Mouse (Mus musculus) ZHBTc4 (cell line): Measurements from ENCODE around the gene Ablim2.

ENCODE experiments used
- DNase-seq: peaks from one replicate; pipeline ENCODE4 v3.0.0-alpha.2; 2011; ENCODE audit warnings: low read depth, low spot score

The Ablim2 gene

DNA sequence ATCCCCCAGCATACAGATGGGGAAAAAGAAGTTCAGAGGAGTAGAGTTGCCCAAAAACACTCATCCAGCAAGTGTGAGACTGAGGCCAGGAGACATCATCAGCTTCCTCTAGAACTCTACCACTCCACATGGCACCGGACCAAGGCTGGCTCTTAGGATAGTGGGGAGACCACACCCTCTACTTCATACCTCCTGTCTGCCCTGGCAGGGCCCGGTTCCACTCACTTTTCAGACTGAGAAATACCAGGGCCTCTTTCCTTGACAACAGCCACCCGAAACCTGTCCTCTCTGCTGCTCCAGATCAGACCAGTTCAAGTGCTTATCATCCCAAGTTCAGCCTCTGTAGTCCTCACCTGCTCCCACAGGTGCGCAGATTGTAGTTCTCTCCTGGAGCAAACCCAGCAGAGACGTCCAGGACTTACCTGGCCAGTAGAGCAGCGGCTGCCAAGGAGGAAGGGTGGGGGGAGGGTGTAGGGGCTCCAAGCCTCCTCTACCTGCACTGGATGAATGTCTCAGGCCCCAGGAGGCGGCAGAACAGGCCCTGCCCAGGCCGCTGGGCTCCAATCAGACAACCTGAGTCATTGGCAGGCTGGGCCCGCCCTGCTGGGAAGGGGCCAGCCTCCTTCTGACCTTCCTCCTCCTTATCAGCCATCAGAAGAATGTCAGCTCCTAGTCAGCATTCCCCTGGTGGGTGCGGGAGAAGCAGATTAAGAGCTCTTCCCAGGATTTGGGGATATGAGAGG, 18.0 kb upstream of the Ablim2 start, which contains the start of gene Sh3tc1:
Sh3tc1 (minus strand) TSS at position 452 of the 743 bp plus-strand sequence.
- DNase-seq = peak; percentile 93

DNA sequence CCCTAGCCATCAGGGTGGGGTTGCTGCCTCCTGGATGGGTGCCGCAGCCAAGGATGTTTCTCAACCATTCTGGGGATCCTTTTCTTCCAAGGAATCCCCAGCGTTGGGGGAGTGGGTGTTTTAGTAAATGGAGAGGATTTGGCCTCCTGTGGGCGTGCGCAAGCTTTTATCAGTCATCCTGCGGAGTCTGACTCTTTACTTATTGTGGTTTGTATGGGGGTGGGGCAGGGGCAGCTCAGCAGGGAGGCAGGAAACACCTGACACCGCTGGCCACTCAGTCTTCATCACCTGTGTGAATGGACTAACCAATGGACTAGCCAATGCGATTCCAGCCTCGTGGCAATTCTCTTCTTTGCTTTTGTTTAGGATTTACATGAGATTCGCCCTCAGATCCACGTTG, 17.0 kb upstream of the Ablim2 start:
- DNase-seq = no peak

GRCm38 (mm10) chr5:35741225-35741820, 16.4 kb upstream of the Ablim2 start:
- peak; percentile 59 for DNase-seq

DNA sequence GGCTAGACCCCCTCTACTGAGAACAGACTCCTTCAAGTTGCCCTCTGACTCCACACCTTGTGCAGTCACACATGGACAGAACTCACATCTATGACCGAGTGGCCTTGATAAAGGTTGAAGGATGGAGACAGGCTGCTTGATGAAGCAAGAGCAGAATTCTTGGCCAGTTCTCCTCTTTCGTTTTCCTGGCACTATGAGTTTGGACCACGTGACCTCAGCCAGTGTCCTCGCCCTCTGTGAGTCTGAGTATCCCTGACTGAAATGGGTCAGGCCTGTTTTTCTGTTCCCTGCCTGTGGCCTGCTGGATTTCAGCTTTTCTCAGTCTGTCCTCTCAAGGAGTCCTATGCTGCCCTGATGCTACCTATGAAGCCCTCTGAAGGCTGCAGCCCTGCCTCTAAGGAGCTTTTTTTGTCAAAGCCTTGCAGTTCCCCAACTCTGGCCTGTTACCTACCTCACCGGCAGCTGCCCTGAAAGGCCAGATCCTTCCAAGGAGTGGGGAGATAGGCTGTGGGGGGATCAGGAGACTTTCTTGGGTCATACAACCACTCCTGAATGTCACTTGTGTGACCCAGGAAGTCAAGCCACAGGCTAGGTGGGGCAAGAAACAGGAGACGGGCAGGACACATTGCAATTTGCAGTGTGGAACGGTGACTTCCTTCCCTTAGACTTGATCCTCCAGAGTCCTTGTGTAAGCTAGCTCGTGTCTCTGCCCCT, 14.3 kb upstream of the Ablim2 start:
- DNase-seq = no peak

- no peak for DNase-seq
Observed at GRCm38 (mm10) chr5:35743990-35744722, 13.5 kb upstream of the Ablim2 start.

- no peak for DNase-seq
Observed at GRCm38 (mm10) chr5:35745406-35745805, 12.3 kb upstream of the Ablim2 start.

- peak; percentile 79 for DNase-seq
Observed at GRCm38 (mm10) chr5:35746910-35747309, 10.8 kb upstream of the Ablim2 start.

DNA sequence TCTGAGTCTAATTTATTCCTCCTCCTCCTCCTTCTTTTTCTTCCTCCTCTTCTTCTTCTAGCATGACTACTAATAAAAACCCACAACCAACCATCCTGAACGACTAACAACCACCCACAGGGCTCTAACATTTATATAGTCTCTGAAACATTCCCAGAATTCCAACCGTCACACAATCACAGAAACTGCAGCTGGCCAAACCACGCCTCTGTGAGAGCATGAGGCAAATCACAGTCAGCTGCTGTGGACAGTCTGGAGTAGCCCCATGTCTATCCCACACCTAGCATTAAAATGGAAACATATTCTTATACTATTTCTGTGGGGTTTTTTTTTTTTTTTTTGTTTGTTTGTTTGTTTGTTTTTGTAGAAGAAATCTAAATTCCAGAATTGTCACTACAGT, 8.3 kb upstream of the Ablim2 start:
- DNase-seq = no peak

DNA sequence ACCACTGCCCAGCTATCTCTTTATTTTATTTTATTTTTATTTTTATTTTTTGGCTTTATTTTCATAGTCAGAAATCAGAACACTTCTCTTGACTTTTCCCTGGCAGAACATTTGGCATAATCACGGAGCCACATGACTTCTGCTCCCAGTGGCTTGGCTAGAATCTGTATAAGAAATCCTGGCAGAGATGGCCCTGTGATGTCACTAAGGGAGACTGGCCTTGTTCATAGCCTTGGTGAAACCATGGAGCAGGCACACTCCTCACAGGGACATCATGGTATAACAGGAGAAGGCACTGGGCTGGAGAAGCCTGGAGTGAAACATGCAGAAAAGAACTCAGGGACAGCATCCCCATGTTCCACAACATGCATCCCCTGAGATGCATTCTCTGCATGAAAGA, 7.7 kb upstream of the Ablim2 start:
- no peak for DNase-seq

DNA sequence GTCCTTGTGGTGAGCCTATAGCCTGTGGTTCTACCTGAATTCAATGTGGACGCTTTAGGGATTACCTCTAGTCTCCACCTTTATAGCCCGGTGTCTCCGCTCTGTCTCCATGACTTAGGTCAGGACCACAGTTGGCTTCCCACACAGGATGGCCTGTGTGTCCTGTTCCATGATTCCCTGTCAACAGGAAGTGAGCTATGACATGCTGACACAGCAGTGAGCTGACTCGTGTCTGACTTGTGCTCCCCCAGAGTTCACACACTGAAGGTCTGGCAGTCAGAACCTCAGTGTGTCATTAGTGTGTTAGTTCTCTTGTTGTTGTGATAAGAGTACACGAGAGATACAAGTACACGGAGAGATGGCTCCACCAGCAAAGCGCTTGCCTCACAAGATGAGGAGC, 6.7 kb upstream of the Ablim2 start:
- DNase-seq = no peak

GRCm38 (mm10) chr5:35755131-35755733, 2.4 kb upstream of the Ablim2 start:
- DNase-seq = peak; percentile 94

DNA sequence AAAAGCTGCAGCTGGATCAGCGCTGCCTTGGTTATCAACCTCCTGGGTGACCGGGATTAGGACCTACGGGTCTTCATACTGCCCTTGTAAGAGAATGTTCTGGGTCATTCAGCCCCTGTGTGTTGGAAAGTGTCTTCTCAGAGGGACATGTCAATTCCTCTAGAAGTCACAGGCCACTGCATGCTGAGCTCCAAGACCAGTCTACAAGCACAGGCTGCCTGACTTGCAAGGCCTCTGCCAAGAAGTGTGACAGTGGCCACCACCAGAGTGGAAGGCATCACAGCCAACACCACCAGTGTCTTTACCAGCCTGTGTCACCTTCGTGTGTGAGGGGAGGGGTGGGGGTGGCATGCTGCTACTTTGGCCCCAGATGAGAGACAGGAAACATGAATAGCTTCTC, 1.7 kb upstream of the Ablim2 start:
- no peak for DNase-seq

GRCm38 (mm10) chr5:35756997-35757638, 562 bp upstream of the Ablim2 start:
- DNase-seq = peak; percentile 51

DNA sequence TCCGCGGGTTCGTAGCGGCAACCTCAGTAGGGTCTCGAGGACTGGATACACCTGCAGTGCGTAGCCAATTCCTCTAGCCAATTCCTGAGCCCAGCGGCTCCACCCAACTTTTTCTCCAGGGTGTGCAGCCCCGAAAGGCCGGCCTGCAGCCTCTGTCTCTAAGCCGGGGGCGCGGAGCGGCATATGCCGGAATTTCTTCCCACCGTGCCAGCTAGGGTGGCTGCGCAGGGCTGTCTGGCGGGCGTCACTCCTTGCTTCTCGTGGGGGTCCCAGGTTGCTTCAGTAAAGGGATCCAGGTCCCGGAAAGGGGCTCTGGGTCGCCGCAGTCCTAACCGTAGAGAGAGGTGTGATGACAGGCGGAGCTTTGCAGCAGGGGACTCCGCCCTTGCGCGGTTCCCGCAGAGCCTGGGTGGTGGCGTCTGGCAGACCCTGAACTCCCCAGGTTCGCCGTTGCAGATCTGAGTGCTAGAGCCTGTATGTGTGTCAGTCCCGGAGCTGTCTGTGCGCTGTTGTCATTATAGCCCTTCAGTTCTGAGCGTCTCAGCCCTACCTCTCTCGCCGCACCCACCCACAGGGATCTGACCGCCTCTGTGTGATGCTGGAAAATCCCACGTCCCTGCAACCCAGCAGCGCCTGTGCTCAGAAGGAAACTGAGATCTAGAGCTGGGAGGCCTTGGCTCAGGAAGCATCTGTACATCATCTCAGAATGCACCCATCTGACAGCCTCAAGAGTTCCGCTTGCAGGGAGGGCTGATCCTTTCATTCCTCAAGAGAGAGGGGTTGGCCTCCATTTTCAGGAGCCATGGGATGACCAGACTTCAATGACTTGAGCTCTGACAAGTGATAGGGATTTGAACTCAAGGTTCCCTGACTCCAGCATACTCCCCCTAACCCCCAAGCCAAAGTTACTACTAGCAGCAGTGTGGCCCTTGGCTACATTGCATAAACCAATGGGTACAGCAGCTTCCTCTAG, 687 bp downstream of the Ablim2 start:
- DNase-seq = peak; percentile 74

DNA sequence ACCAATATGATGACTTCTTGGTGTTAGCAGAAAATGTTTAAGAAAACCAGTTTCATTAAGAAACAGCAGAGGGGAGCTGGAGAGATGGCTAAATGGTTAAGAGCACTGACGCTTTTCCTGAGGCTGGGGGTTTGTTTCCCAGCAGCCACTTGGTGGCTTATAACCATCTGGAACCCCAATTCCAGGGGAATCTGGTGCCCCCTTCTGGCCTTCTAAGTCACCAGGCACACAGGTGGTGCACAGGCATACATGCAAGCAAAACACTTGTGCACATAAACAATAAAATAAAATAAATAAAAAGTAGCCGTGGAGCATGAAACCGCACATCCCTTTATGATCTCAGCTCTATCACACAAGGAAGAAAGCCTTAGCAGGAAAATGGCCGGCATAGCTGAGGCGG, 3.6 kb downstream of the Ablim2 start:
- peak; percentile 46 for DNase-seq

GRCm38 (mm10) chr5:35762388-35762787, 4.7 kb downstream of the Ablim2 start:
- DNase-seq = no peak

GRCm38 (mm10) chr5:35762850-35763249, 5.2 kb downstream of the Ablim2 start:
- DNase-seq = no peak

DNA sequence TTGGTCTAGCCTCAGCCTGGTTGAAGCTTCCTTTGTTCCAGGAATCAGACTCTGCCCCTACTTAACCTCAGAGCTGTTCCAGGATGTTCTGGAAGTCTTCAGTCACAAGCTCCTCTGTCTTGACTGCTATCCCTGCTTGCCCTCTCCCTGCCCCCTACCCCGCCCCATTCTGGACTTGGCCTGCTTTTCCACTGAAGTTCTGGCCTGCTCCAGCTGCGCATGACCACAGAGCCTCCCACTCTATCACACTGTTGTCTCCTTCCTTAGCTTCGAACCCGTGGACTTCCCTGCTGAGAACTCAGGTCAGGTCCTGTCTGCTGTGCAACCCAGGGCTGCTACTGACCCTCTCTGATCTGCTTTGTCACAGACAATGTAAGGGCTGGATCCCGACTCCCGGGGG, 8.2 kb downstream of the Ablim2 start:
- DNase-seq = no peak

DNA sequence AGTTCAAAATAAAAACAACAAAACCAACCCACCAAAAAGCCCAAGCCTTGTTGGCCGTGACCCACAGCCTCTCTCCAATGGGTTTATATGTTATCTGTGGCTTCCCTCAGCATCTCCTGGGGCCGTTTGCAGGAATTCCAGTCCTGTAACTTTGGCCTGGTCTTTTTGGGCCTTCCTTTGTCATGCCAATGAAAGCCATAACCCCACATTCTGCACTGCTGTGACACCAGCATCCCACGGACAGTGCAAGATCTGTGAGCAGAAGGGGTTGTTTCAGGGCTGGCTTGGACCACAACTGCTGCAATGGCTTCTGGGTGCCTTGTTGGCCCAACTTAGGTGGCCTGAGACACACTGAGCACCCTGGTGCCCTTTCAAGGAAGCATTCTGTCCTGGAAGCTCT, 10.8 kb downstream of the Ablim2 start:
- peak; percentile 65 for DNase-seq

- DNase-seq = no peak
Observed at GRCm38 (mm10) chr5:35768997-35769396, 11.3 kb downstream of the Ablim2 start.
